Mouse (Mus musculus): ENCODE results near the gene Mepce. TPM values are rescaled to one million over a fixed set of nuclear protein-coding genes. Genes with fewer than 3 reads are reported as not detected.

Gene Mepce
- total and polyA plus RNA-seq, 2 experiments from 2014 or later, result 17.1 to 49.2 TPM

DNA sequence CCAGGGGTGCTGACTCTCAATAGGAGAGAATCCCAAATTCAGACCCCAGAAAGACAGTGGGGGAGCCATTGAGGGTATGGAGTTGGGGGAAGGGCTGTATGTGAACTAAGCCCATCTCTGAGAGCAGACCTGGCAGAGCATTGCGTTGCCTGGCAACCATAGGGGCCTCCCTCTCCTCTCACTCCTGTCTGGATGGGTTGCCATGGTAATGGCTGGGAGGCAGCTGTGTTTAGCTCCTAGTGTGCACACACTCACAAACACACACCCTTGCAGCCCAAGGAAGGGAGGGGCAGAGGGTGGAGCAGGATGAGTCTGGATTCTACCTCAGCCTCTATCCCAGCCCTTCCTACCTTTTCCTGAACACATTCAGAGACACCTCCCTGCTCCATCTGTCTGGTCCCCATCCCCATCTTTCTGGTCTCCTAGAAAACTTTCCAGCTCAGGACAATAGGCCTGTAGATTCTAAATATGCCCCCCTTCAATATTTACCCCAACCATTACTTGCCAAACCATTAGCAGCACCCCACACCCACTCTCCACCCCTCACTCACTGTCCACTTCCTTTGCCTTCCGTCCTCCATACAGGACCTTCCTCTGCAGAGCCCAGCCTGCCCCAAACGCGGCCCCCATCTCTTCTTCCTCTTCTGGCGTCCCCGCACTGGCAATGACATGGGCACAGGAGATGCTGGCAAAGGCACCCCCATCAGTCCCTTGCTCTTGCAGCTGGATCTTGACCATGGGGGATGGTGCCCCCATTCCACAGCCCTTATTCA lies 53.0 kb downstream of the Mepce start:
- Histone ChIP-seq H3K4me2 (ENCODE audit: low read depth, low read length) (peak overlapping the region; percentile 52), H3K9ac (replicated peaks; ENCODE audit: low read length) (peak overlapping the region; percentile 41), H3K27ac (peak overlapping the region; percentile 85), H3K27me3 (ENCODE audit: insufficient read depth, low read length) (no peaks in the 10 kb centered on the region), H3K4me1 (ENCODE audit: insufficient read depth, low read length) (peaks cover 44% of the 10 kb centered on the region), H3K9me3 (ENCODE audit: low read length) (no peaks in the 10 kb centered on the region), H3K4me3 (ENCODE audit: low read length) (peak overlapping the region; percentile 13), H3K36me3 (ENCODE audit: insufficient read depth, low read length) (peaks cover 17% of the 10 kb centered on the region)
- WGBS, result 19% methylated on average over 6 of the region's 6 CpGs
- ATAC-seq, result peak; percentile 94
- DNase-seq (ENCODE audit: low spot score), result peak; percentile 96
- TF ChIP-seq CTCF (IDR thresholded peaks at IDR 0.05; ENCODE audit: low read depth), result no peak

DNA sequence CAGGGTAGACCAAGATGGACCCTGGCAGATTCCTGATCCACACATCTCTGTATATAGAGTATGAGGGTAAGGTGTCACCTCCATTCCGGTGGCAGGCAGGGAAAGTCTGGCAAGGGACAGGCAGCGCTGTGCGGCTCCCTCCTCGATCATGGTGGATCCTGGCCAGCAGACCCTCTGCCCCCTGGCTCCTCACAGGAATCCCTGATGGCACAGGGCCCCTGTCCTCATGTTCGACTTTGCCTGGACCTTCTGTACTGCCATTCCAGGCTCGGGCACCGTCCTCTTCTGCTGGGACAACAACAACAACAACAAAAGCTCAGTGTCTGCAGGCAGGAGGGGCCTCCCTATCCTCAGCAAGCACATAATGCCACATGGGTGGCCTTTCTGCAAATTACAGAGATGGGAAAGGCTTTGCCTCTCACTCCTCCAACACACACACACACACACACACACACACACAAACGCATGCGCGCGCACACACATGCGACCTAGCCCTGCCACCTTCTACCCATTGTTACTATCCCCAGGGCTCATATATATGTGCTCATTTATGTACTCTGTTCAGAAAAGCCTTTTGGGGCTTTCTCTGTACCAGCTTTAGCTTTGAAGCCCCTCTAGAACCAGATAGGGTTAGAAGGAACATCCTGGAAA lies 53.7 kb downstream of the Mepce start:
- Histone ChIP-seq H3K4me3 (ENCODE audit: low read length) (peak overlapping the region; percentile 13), H3K27ac (peak overlapping the region; percentile 85), H3K9ac (replicated peaks; ENCODE audit: low read length) (peak overlapping the region; percentile 41; the same call in 1 of the 2 replicates), H3K4me1 (ENCODE audit: insufficient read depth, low read length) (peaks cover 37% of the 10 kb centered on the region), H3K36me3 (ENCODE audit: insufficient read depth, low read length) (peaks cover 17% of the 10 kb centered on the region), H3K27me3 (ENCODE audit: insufficient read depth, low read length) (no peaks in the 10 kb centered on the region), H3K4me2 (ENCODE audit: low read depth, low read length) (peak overlapping the region; percentile 52), H3K9me3 (ENCODE audit: low read length) (no peaks in the 10 kb centered on the region)
- ATAC-seq (peak; percentile 54), DNase-seq (ENCODE audit: low spot score) (peak; percentile 62)
- TF ChIP-seq CTCF (IDR thresholded peaks at IDR 0.05; ENCODE audit: low read depth), result no peak
- WGBS, result 26% methylated on average over 12 of the region's 12 CpGs

Other genes starting within 250 kb of the Mepce start
- gene Actl6b, start 234.1 kb downstream of the Mepce start, total RNA-seq (2014; rRNA removed), result 192 and 253 TPM in 2 replicates
- gene Actl6b, start 234.1 kb downstream of the Mepce start, polyA plus RNA-seq (2015; fragmentation: Nextera tagmentation; extraction: Ambion mirVana), result 204 and 207 TPM in 2 replicates
- gene Tfr2, start 217.8 kb downstream of the Mepce start, total RNA-seq (2014; rRNA removed), result 11.1 and 24.2 TPM in 2 replicates
- gene Tfr2, start 217.8 kb downstream of the Mepce start, polyA plus RNA-seq (2015; fragmentation: Nextera tagmentation; extraction: Ambion mirVana), result 13.5 and 13.7 TPM in 2 replicates
- gene Mospd3, start 186.6 kb downstream of the Mepce start, total RNA-seq (2014; rRNA removed), result 10.9 and 13.3 TPM in 2 replicates
- 57.3 and 66.7 TPM in 2 replicates for gene Mospd3, start 186.6 kb downstream of the Mepce start, polyA plus RNA-seq (2015; fragmentation: Nextera tagmentation; extraction: Ambion mirVana)
- gene Pcolce, start 173.9 kb downstream of the Mepce start, total RNA-seq (2014; rRNA removed), result 22.3 and 26.2 TPM in 2 replicates
- 21.5 and 22.0 TPM in 2 replicates for gene Pcolce, start 173.9 kb downstream of the Mepce start, polyA plus RNA-seq (2015; fragmentation: Nextera tagmentation; extraction: Ambion mirVana)
- 0.25 and 0.26 TPM in 2 replicates for gene Fbxo24, start 158.7 kb downstream of the Mepce start, total RNA-seq (2014; rRNA removed)
- 0.18 TPM in 1 of 2 replicates, not detected in the other for gene Fbxo24, start 158.7 kb downstream of the Mepce start, polyA plus RNA-seq (2015; fragmentation: Nextera tagmentation; extraction: Ambion mirVana)
- 9.6 and 10.4 TPM in 2 replicates for gene Lrch4, start 158.5 kb downstream of the Mepce start, total RNA-seq (2014; rRNA removed)
- 12.3 and 14.6 TPM in 2 replicates for gene Lrch4, start 158.5 kb downstream of the Mepce start, polyA plus RNA-seq (2015; fragmentation: Nextera tagmentation; extraction: Ambion mirVana)
- gene Gm20605, start 158.5 kb downstream of the Mepce start, total RNA-seq (2014; rRNA removed), result 3.4 and 4.1 TPM in 2 replicates
- 4.1 and 5.3 TPM in 2 replicates for gene Gm20605, start 158.5 kb downstream of the Mepce start, polyA plus RNA-seq (2015; fragmentation: Nextera tagmentation; extraction: Ambion mirVana)
- gene Sap25, start 146.3 kb downstream of the Mepce start, total RNA-seq (2014; rRNA removed), result 0.97 and 5.2 TPM in 2 replicates
- 2.9 and 3.7 TPM in 2 replicates for gene Sap25, start 146.3 kb downstream of the Mepce start, polyA plus RNA-seq (2015; fragmentation: Nextera tagmentation; extraction: Ambion mirVana)
- gene Irs3, start 141.9 kb downstream of the Mepce start, total RNA-seq (2014; rRNA removed), result 0.40 and 1.4 TPM in 2 replicates
- gene Irs3, start 141.9 kb downstream of the Mepce start, polyA plus RNA-seq (2015; fragmentation: Nextera tagmentation; extraction: Ambion mirVana), result 0.36 and 0.39 TPM in 2 replicates
- gene Agfg2, start 102.9 kb downstream of the Mepce start, total RNA-seq (2014; rRNA removed), result 18.7 and 27.0 TPM in 2 replicates
- 16.4 and 17.5 TPM in 2 replicates for gene Agfg2, start 102.9 kb downstream of the Mepce start, polyA plus RNA-seq (2015; fragmentation: Nextera tagmentation; extraction: Ambion mirVana)
- gene Nyap1, start 46.0 kb downstream of the Mepce start, total RNA-seq (2014; rRNA removed), result 192 and 215 TPM in 2 replicates
- gene Nyap1, start 46.0 kb downstream of the Mepce start, polyA plus RNA-seq (2015; fragmentation: Nextera tagmentation; extraction: Ambion mirVana), result 30.0 and 33.2 TPM in 2 replicates
- 383 and 444 TPM in 2 replicates for gene Tsc22d4, start 41.9 kb downstream of the Mepce start, total RNA-seq (2014; rRNA removed)
- 251 and 270 TPM in 2 replicates for gene Tsc22d4, start 41.9 kb downstream of the Mepce start, polyA plus RNA-seq (2015; fragmentation: Nextera tagmentation; extraction: Ambion mirVana)
- 52.8 and 67.0 TPM in 2 replicates for gene Ppp1r35, start 8.8 kb downstream of the Mepce start, total RNA-seq (2014; rRNA removed)
- 35.5 and 37.1 TPM in 2 replicates for gene Ppp1r35, start 8.8 kb downstream of the Mepce start, polyA plus RNA-seq (2015; fragmentation: Nextera tagmentation; extraction: Ambion mirVana)
- 3.8 and 4.9 TPM in 2 replicates for gene Zcwpw1, start 143 bp upstream of the Mepce start, total RNA-seq (2014; rRNA removed)
- 11.4 TPM in 2 replicates for gene Zcwpw1, start 143 bp upstream of the Mepce start, polyA plus RNA-seq (2015; fragmentation: Nextera tagmentation; extraction: Ambion mirVana)
- 0.07 and 0.47 TPM in 2 replicates for gene Pilra, start 48.6 kb upstream of the Mepce start, total RNA-seq (2014; rRNA removed)
- gene Pilra, start 48.6 kb upstream of the Mepce start, polyA plus RNA-seq (2015; fragmentation: Nextera tagmentation; extraction: Ambion mirVana), result 0.43 and 0.46 TPM in 2 replicates
- gene Pilrb1, start 70.5 kb upstream of the Mepce start, total RNA-seq (2014; rRNA removed), result not detected in 2 replicates
- gene Pilrb1, start 70.5 kb upstream of the Mepce start, polyA plus RNA-seq (2015; fragmentation: Nextera tagmentation; extraction: Ambion mirVana), result not detected in 2 replicates
- not detected in 2 replicates for gene Pilrb2, start 84.2 kb upstream of the Mepce start, total RNA-seq (2014; rRNA removed)
- not detected in 2 replicates for gene Pilrb2, start 84.2 kb upstream of the Mepce start, polyA plus RNA-seq (2015; fragmentation: Nextera tagmentation; extraction: Ambion mirVana)
- gene Cyp3a13, start 134.0 kb upstream of the Mepce start, total RNA-seq (2014; rRNA removed), result 0.16 TPM in 1 of 2 replicates, not detected in the other
- gene Cyp3a13, start 134.0 kb upstream of the Mepce start, polyA plus RNA-seq (2015; fragmentation: Nextera tagmentation; extraction: Ambion mirVana), result 0.05 TPM in 1 of 2 replicates, not detected in the other
- 6.0 and 8.4 TPM in 2 replicates for gene Gjc3, start 175.4 kb upstream of the Mepce start, total RNA-seq (2014; rRNA removed)
- gene Gjc3, start 175.4 kb upstream of the Mepce start, polyA plus RNA-seq (2015; fragmentation: Nextera tagmentation; extraction: Ambion mirVana), result 5.8 and 6.6 TPM in 2 replicates
- gene Azgp1, start 193.9 kb upstream of the Mepce start, total RNA-seq (2014; rRNA removed), result not detected in 2 replicates
- not detected in 2 replicates for gene Azgp1, start 193.9 kb upstream of the Mepce start, polyA plus RNA-seq (2015; fragmentation: Nextera tagmentation; extraction: Ambion mirVana)
- gene Smok3a, start 233.6 kb upstream of the Mepce start, total RNA-seq (2014; rRNA removed), result not detected in 2 replicates
- not detected in 2 replicates for gene Smok3a, start 233.6 kb upstream of the Mepce start, polyA plus RNA-seq (2015; fragmentation: Nextera tagmentation; extraction: Ambion mirVana)
- not detected in 2 replicates for gene Smok3b, start 233.8 kb upstream of the Mepce start, total RNA-seq (2014; rRNA removed)
- not detected in 2 replicates for gene Smok3b, start 233.8 kb upstream of the Mepce start, polyA plus RNA-seq (2015; fragmentation: Nextera tagmentation; extraction: Ambion mirVana)

All from hindbrain, postnatal 0 days (tissue).